32 mouse cellular contexts compared by ENCODE assay signal in genomic region chrX:140525604-140526252, GRCm38 (mm10).
"Had no signal": no experiment of that assay in that cellular context is flagged by ENCODE, and none has a peak within 500 bp of the region (broad histone marks: within the 10 kb centered on the region; RNA-seq: fewer than 3 reads in every experiment).

No protein-coding gene starts in this region.

- H3K27ac ChIP-seq: heart, adult 2 months; heart, embryonic 10.5 days; heart, embryonic 13.5 days; heart, embryonic 15.5 days; hindbrain, embryonic 10.5 days; hindbrain, embryonic 12.5 days; hindbrain, embryonic 13.5 days; hindbrain, embryonic 14.5 days; hindbrain, embryonic 15.5 days; hindbrain, postnatal 0 days; kidney, embryonic 15.5 days; kidney, postnatal 0 days; layer of hippocampus, adult 2 months had no signal

- H3K36me3 ChIP-seq: heart, embryonic 10.5 days; heart, embryonic 12.5 days; heart, embryonic 13.5 days; heart, embryonic 15.5 days; hindbrain, embryonic 10.5 days; hindbrain, embryonic 12.5 days; hindbrain, embryonic 13.5 days; hindbrain, embryonic 15.5 days; kidney, embryonic 15.5 days had no signal

- DNase-seq: heart, adult 2 months; heart, postnatal 10 days; heart, postnatal 14 days; heart, postnatal 36 days; heart, postnatal 4 days; kidney, adult 11 months; kidney, adult 18-20 months; kidney, adult 2 months; kidney, adult 8-10 months; kidney, adult 9 months; kidney, postnatal 10 days; kidney, postnatal 14 days; kidney, postnatal 36 days; kidney, postnatal 4 days; layer of hippocampus, adult 9-11 months; layer of hippocampus, postnatal 36 days had no signal

- H3K9me3 ChIP-seq: heart, embryonic 10.5 days; heart, embryonic 12.5 days; heart, embryonic 13.5 days; heart, embryonic 15.5 days; hindbrain, embryonic 10.5 days; hindbrain, embryonic 12.5 days; hindbrain, embryonic 13.5 days; hindbrain, embryonic 15.5 days; kidney, embryonic 15.5 days had no signal

- H3K4me3 ChIP-seq: heart, adult 2 months; heart, embryonic 10.5 days; heart, embryonic 12.5 days; heart, embryonic 13.5 days; heart, embryonic 15.5 days; hindbrain, embryonic 10.5 days; hindbrain, embryonic 12.5 days; hindbrain, embryonic 13.5 days; hindbrain, embryonic 15.5 days; kidney, embryonic 15.5 days; layer of hippocampus, adult 2 months had no signal

- H3K27me3 ChIP-seq: heart, embryonic 12.5 days; heart, embryonic 13.5 days; heart, embryonic 15.5 days had no signal

- H3K4me2 ChIP-seq: heart, embryonic 11.5 days; heart, embryonic 12.5 days; heart, embryonic 13.5 days; heart, embryonic 15.5 days; hindbrain, embryonic 12.5 days; hindbrain, embryonic 13.5 days; hindbrain, embryonic 14.5 days; hindbrain, embryonic 15.5 days; kidney, embryonic 15.5 days had no signal

- H3K9ac ChIP-seq: heart, embryonic 12.5 days; heart, embryonic 13.5 days; heart, embryonic 15.5 days; hindbrain, embryonic 12.5 days; hindbrain, embryonic 13.5 days; hindbrain, embryonic 14.5 days; hindbrain, embryonic 15.5 days; kidney, embryonic 15.5 days had no signal

- ATAC-seq: hindbrain, embryonic 16.5 days; hindbrain, postnatal 0 days; inflammation-experienced regulatory T-cells, adult 6 months had no signal

- H3K4me1 ChIP-seq: hindbrain, embryonic 13.5 days; hindbrain, embryonic 15.5 days had no signal
